Mouse (Mus musculus): ENCODE data around the gene Fscn1. TPM values are rescaled to one million over a fixed set of nuclear protein-coding genes. Genes with fewer than 3 reads are reported as not detected.

Fscn1 gene
- polyA plus RNA-seq, 1 experiment from 2014 or later = 7.3 TPM

DNA sequence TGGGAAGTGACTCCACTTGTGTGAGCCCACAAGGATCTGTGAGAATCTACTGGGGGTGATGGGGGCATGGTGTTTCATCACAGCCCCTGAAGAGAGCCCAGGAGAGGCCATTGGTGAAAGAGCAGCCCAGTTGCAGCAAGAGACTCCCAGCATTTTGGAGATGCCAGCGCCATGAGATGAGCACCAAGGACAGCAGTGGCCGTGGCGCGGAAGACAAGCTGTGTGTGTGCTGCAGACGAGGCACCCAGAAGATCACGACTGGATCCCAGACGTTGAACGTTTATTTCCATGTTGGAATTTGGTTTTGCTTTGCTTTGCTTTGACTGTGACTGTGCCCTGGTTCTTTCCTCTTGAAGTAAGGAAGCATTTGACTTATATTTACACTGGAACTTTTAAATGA, 42.7 kb upstream of the Fscn1 start:
- Histone ChIP-seq H3K27ac (ENCODE audit: low read depth) (no peak overlapping the region), H3K9me3 (ENCODE audit: low read length) (no peaks in the 10 kb centered on the region), H3K4me2 (ENCODE audit: low read depth, low read length) (no peak overlapping the region), H3K4me3 (ENCODE audit: low read depth, low read length) (no peak overlapping the region), H3K27me3 (ENCODE audit: insufficient read depth, low read length) (no peaks in the 10 kb centered on the region), H3K36me3 (replicated peaks; ENCODE audit: insufficient read depth, low read length) (no peaks in the 10 kb centered on the region), H3K9ac (replicated peaks) (no peak overlapping the region), H3K4me1 (ENCODE audit: insufficient read depth) (peaks cover 34% of the 10 kb centered on the region)
- 95% methylated on average over 8 of the region's 8 CpGs for WGBS (ENCODE audit: insufficient replicate concordance)
- DNase-seq (no peak), ATAC-seq (no peak)
- no peak for TF ChIP-seq CTCF (IDR thresholded peaks at IDR 0.05; ENCODE audit: low read depth)

DNA sequence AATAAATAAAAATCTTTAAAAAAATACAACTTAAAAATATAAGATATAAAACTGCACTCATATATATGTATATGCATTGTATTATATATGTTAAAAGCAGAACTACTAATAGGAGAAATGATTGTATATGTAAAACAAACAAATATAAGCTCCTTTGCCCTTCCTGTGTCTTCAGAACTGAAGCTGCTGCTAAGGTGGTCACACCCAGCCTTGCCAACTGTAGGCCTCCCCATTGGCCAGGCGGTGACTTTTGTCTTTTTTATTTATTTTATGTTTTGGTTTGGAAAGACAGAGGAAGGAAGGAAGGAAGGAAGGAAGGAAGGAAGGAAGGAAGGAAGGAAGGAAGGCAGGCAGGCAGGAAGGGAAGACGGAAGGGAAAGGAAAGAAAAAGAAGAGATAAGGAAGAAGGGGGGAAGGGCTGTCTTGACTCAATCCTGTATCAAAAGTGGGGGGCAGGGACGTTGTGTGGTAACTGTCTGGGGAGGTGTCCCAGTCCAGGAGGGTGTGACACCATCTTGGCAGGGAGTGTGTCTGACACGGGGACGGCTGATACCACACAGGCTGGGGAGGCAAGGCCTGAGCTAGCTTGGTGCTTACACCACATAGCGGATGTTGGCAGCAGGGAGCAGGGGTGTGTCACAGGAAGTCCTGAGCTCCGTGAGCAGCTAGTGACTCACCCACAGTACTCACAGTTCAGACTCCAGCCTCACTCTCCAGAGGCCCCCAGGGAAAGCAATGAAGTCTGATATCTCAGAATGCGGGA, 39.7 kb upstream of the Fscn1 start:
- 0 out of 2 replicates have a peak overlapping the region, but pooled peaks have one; percentile 1 for H3K4me3 ChIP-seq (ENCODE audit: low read depth, low read length)
- 19% methylated on average over 8 of the region's 8 CpGs for WGBS (ENCODE audit: insufficient replicate concordance)
- H3K36me3 ChIP-seq (replicated peaks; ENCODE audit: insufficient read depth, low read length) = no peaks in the 10 kb centered on the region
- H3K27ac ChIP-seq (ENCODE audit: low read depth) = peak overlapping the region; percentile 90
- H3K4me2 ChIP-seq (ENCODE audit: low read depth, low read length) = peak overlapping the region; percentile 55
- TF ChIP-seq EP300 (IDR thresholded peaks at IDR 0.05; ENCODE audit: low read depth) (peak; percentile 68), CTCF (IDR thresholded peaks at IDR 0.05; ENCODE audit: low read depth) (peak; percentile 57)
- peak; percentile 100 for ATAC-seq
- no peaks in the 10 kb centered on the region for H3K9me3 ChIP-seq (ENCODE audit: low read length)
- DNase-seq = peak; percentile 90
- H3K9ac ChIP-seq (replicated peaks) = peak overlapping the region; percentile 49; the same call in 1 of the 2 replicates
- H3K27me3 ChIP-seq (ENCODE audit: insufficient read depth, low read length) = no peaks in the 10 kb centered on the region
- H3K4me1 ChIP-seq (ENCODE audit: insufficient read depth) = peaks cover 28% of the 10 kb centered on the region

DNA sequence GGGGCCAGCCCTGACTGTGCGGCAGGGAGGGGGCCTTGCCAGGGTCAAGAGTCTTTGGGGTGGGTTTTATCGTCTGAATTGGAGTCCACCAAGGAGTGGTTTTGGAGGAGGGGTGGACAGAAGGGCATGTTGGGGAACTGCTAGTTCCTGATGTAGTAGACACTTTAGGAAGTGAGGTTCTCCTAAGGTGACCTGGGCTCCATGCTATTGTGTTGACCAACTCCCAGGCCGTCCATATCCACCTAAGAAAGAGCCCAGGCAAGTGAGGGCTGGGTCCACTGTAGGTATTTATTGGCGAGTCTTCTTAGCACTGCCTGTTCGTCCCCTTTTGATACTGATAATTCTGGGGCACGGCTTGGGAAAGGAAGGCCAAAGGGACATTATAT, 39.1 kb upstream of the Fscn1 start:
- peak overlapping the region; percentile 55 for H3K4me2 ChIP-seq (ENCODE audit: low read depth, low read length)
- H3K36me3 ChIP-seq (replicated peaks; ENCODE audit: insufficient read depth, low read length) = no peaks in the 10 kb centered on the region
- no peaks in the 10 kb centered on the region for H3K27me3 ChIP-seq (ENCODE audit: insufficient read depth, low read length)
- peak overlapping the region; percentile 49 for H3K9ac ChIP-seq (replicated peaks)
- no peaks in the 10 kb centered on the region for H3K9me3 ChIP-seq (ENCODE audit: low read length)
- H3K4me1 ChIP-seq (ENCODE audit: insufficient read depth) = peaks cover 34% of the 10 kb centered on the region
- ATAC-seq (peak; percentile 18), DNase-seq (no peak)
- 31% methylated on average over 6 of the region's 6 CpGs for WGBS (ENCODE audit: insufficient replicate concordance)
- TF ChIP-seq CTCF (IDR thresholded peaks at IDR 0.05; ENCODE audit: low read depth) = no peak
- no peak for TF ChIP-seq EP300 (IDR thresholded peaks at IDR 0.05; ENCODE audit: low read depth)
- 0 out of 2 replicates have a peak overlapping the region, but pooled peaks have one; percentile 1 for H3K4me3 ChIP-seq (ENCODE audit: low read depth, low read length)
- H3K27ac ChIP-seq (ENCODE audit: low read depth) = peak overlapping the region; percentile 90

DNA sequence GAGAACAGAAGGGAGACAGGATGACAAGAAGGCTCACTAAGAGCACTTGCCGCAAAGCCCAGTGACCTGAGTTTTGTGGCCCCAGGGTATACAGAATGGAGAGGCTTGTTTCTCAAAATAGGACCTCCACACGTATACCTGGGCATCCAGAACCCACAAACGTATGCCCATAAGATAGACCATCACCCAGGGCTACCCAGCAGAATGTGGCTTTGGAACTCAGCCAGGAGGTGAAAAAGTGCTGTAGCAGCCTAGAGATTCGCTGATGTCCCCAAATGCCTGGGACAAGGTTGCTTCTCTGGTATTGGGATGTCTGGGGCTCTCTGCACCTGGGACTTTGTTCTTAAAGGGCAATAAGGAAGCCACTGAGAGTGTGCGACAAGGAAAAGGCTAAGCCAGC, 37.9 kb upstream of the Fscn1 start:
- Histone ChIP-seq H3K4me1 (ENCODE audit: insufficient read depth) (peaks cover 44% of the 10 kb centered on the region), H3K36me3 (replicated peaks; ENCODE audit: insufficient read depth, low read length) (no peaks in the 10 kb centered on the region), H3K4me2 (ENCODE audit: low read depth, low read length) (no peak overlapping the region), H3K27me3 (ENCODE audit: insufficient read depth, low read length) (no peaks in the 10 kb centered on the region), H3K9ac (replicated peaks) (no peak overlapping the region), H3K4me3 (ENCODE audit: low read depth, low read length) (no peak overlapping the region), H3K27ac (ENCODE audit: low read depth) (peak overlapping the region; percentile 90), H3K9me3 (ENCODE audit: low read length) (no peaks in the 10 kb centered on the region)
- TF ChIP-seq EP300 (IDR thresholded peaks at IDR 0.05; ENCODE audit: low read depth) (no peak), CTCF (IDR thresholded peaks at IDR 0.05; ENCODE audit: low read depth) (no peak)
- ATAC-seq (no peak), DNase-seq (no peak)
- WGBS (ENCODE audit: insufficient replicate concordance) = 66% methylated on average over 5 of the region's 5 CpGs

DNA sequence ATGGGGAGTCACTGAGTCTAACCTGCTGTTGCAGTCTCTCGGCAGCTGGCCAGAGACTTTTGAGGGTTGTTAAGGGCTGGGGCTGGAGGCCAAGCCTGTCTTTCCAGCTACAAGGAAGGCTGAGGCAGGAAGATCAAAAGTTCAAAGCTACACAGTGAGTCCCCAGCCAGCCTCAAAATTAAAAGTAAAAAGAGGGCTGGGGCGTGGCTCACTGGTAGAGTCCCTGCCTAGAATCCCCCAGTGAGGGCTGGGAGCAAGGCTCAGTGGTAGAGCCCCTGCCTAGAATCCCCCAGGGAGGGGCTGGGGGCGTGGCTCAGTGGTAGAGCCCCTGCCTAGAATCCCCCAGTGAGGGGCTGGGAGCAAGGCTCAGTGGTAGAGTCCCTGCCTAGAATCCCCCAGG, 36.4 kb upstream of the Fscn1 start:
- DNase-seq (no peak), ATAC-seq (no peak)
- TF ChIP-seq CTCF (IDR thresholded peaks at IDR 0.05; ENCODE audit: low read depth) = no peak
- no peak for TF ChIP-seq EP300 (IDR thresholded peaks at IDR 0.05; ENCODE audit: low read depth)
- Histone ChIP-seq H3K4me1 (ENCODE audit: insufficient read depth) (peaks cover 54% of the 10 kb centered on the region), H3K9ac (replicated peaks) (no peak overlapping the region), H3K27me3 (ENCODE audit: insufficient read depth, low read length) (no peaks in the 10 kb centered on the region), H3K4me2 (ENCODE audit: low read depth, low read length) (no peak overlapping the region), H3K9me3 (ENCODE audit: low read length) (no peaks in the 10 kb centered on the region), H3K27ac (ENCODE audit: low read depth) (no peak overlapping the region), H3K4me3 (ENCODE audit: low read depth, low read length) (no peak overlapping the region), H3K36me3 (replicated peaks; ENCODE audit: insufficient read depth, low read length) (no peaks in the 10 kb centered on the region)
- WGBS (ENCODE audit: insufficient replicate concordance) = 77% methylated on average over 3 of the region's 3 CpGs

DNA sequence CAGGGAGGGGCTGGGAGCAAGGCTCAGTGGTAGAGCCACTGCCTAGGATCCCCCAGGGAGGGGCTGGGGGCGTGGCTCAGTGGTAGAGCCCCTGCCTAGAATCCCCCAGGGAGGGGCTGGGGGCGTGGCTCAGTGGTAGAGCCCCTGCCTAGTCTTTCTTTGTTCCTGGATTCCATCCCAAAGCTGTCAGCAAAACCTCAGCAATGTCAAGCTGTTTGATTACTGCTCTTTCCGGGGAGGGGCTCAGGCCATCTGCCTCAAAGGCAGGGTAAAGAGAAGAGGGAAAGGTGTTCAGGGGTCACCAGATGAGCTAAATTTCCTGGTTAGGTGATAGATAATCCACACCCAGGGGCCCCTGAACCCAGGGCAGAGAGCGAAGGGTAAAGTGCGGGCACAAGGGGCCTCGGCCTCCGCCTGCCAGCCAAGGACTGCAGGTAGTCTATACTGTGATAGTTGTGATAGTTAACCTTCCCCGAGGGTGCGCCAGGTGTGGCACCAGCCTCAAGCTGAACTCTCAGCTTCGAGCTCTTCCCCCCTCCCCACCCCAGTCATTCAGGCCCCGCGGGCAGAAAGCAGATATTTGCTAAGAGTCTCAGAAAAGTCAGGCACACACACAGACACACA, 35.7 kb upstream of the Fscn1 start:
- no peak overlapping the region for H3K9ac ChIP-seq (replicated peaks)
- H3K27ac ChIP-seq (ENCODE audit: low read depth) = no peak overlapping the region
- H3K4me1 ChIP-seq (ENCODE audit: insufficient read depth) = peaks cover 55% of the 10 kb centered on the region
- ATAC-seq (no peak), DNase-seq (no peak)
- WGBS (ENCODE audit: insufficient replicate concordance) = 69% methylated on average over 12 of the region's 12 CpGs
- H3K36me3 ChIP-seq (replicated peaks; ENCODE audit: insufficient read depth, low read length) = no peaks in the 10 kb centered on the region
- no peak overlapping the region for H3K4me3 ChIP-seq (ENCODE audit: low read depth, low read length)
- no peaks in the 10 kb centered on the region for H3K9me3 ChIP-seq (ENCODE audit: low read length)
- TF ChIP-seq EP300 (IDR thresholded peaks at IDR 0.05; ENCODE audit: low read depth) (no peak), CTCF (IDR thresholded peaks at IDR 0.05; ENCODE audit: low read depth) (no peak)
- no peaks in the 10 kb centered on the region for H3K27me3 ChIP-seq (ENCODE audit: insufficient read depth, low read length)
- no peak overlapping the region for H3K4me2 ChIP-seq (ENCODE audit: low read depth, low read length)
